Mouse (Mus musculus): Measurements from ENCODE around the gene Scml4.

The Scml4 gene

DNA sequence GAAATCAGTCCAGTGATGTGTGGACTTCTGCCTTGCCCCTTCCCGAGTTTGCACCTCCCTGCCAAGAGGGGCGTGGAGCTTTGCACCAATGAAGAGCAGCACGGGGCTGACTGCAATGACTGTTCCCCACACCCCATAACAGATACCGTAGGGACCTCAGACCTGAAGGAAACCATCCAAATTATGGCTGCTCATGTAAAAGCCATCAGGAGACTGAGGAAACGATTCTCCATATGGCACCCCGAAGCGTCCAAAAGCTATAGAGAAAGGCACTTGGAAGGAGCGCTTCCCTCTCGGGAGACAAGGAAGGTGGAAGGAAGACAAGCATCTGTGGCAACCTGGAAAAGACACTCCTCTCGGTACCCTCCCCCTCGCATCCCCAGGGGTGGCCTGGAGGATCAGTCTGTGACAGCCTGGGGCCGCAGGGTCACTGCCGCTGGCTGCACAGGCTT, 134.2 kb downstream of the Scml4 start:
- DNase-seq (ENCODE audit: low spot score in 2 of 2) = no peak

DNA sequence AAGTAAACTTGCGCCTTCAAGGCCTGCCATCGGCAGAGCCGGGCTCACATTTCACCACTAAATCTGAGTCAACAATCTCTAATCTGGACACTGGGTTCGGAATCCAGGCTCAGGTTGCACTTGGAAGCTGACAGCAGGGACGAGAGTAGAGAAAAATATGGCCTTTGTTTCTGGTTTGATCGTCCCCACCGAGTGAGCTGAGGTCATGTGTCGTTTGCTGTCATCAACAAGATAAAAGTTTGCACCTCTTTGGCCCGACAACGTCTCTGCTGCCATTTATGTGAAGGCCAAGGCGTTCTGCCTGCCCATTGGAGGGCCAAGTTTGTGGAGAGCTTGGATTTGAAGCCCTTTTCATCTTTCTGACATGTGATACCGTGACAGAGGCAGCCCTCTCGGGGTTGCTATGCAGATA, 135.3 kb downstream of the Scml4 start:
- DNase-seq (ENCODE audit: low spot score in 2 of 2) = no peak

DNA sequence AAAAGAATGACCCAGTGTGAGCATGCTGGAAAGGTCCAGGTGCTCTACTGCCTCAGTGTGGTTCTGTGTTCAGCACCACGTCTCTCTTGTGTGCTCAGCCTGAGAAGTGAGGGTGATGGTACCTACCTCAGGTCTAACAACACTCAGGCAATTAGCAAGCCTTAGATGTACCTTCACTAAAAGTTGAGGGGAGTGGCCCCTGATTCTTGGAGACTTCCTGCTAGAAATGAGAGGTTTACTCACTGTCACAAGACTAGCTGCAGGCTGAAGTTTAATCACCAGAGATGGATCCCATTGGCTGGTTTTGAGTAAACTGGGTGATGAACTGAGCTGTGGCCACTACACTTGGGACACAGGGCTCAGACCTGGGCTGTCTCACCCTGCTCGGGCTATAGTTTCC, 137.1 kb downstream of the Scml4 start:
- DNase-seq (ENCODE audit: low spot score in 2 of 2) = no peak

DNA sequence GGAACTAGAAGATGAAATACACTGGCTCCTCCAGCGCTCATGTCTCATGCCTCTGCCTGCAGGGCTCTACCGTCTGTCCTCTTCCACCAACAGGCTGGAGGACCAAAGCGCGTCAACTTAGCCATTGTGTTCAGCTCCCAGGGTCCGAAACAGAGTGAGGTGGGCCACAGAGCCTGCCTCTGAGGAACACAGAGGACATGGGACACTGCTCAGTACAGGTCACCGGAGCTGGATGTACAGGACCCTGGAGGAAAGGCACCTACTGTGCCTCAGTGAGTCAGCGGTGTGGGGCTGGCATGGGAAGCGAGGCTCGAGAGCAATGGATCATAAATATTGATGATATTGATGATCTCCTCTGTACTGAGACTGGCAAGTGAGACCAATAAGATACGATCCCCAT, 139.2 kb downstream of the Scml4 start:
- DNase-seq (ENCODE audit: low spot score in 2 of 2) = no peak

DNA sequence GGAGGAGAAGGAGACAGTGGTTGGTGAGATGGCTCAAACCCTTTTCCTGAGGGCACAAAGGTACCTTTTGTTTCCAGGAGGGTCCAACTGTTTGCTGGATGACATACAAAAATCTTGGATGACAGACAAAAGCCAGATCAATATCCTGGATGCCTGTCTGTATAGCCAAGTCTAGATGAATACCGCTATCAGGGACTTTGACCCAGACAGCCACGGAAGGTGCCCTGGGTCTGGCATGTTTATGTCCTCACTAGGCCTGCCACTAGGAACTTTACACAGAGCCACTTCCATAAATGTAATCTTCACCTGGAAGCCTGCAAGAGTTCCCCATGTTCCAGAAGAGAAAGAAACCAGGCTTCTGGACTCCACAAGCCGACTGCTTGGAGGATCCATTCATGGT, 141.3 kb downstream of the Scml4 start:
- DNase-seq (ENCODE audit: low spot score in 2 of 2) = no peak

DNA sequence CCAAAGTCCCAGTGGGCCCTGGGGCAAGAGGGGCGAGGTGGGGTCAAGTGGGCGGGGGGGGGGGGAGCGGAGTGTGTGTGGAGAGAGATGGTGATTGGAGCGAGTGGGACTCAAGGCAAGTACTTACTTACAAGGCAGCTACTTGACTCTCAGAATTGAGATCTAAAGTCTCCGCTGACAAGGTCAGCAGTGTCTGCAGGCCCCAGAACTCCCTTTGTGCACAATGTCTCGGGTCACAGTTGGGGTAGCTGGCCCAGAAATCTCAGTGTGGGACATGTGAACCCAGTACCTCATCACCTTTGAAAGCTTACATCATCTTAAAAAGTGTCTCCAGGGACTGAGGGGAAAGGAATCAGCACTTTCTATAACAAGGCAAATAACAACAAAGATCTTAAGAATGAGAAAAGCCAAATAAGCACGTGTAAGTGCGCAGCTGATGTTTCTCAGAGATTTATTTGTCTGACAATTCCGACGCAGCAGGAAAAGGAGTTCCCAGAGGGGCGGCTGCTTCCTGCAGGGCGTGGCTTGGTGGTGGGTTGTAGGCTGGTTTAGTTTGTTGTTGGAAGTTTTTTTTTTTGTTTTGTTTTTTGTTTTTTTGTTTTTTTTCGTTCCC, 142.0 kb downstream of the Scml4 start:
- peak in 1 of 2 experiments; percentile 35 for DNase-seq (ENCODE audit: low spot score in 2 of 2)

DNA sequence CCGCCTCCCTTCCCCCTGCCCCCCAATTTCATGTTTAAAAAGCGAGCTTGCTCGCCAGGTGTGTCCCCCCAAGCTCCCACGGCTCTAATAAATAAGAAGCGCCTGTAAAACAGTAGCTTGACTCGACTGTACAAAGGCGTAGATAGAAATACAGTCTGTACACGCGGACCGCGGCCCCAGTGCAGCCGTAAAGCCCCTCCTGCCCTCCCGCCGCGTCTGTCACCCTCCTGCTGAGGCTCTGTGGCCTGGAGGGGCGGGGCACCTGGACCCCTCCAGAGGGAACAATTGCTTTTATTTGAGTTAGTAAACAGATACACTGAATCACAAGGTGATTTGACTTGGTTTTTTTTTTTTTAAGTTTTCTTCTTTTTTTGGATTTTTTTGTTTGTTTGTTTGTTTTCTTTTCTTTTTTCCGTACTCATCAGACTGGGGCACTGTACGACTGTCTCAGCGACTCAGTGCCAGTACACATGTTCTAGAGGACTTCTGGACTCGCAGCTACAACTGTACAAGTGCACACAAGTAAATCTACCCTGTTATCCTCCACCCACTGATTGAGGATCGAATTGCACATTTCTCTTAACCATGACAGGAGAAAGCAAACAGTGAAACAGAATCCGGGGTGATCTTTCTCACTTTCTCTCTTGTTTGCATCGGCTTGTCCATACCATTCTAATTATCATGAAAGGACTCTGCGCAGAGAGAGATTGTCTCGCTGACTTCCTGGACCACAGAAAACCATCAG, 142.7 kb downstream of the Scml4 start:
- DNase-seq (ENCODE audit: low spot score in 2 of 2) = no peak

DNA sequence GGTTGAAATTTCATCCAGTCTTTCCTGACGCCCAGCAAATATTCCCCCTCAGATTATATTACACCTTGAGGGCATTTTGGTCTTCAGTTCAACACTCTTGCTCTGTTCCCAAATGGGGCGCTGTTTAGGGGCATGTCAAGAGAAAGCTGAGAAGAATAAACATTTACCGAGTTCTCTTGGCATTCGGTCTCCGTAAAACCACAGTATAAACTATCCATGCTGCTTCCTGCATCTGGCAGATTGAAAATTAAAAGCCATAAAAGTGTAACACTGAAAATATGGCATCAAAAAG, 143.2 kb downstream of the Scml4 start:
- no peak for DNase-seq (ENCODE audit: low spot score in 2 of 2)

DNA sequence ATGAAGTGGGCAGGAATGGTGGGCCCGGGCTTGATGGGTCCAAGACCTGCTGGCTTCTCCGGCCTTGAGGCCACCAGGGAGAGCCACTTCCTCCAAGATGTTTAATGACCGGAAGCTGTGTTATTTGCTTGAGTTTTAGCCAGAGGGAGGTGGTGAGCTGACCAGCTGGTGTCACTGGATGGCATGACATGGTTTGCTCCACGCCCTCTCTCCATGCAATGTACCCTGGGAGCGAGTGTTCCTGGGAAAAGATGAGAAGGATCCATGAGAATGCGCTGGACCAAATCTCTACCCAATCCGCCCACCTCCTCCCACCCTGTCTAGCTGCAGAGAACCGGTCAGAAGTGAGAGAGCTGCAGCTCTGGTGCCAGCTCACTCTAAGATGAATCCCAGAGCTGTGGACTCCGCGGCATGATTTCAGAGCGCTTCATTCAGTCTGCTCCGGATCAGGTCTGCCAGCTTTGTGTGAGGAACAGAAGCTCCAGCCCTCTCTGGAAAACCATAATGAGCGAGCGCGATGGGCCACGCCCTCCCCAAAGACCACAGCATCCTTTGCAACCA, 144.1 kb downstream of the Scml4 start:
- no peak for DNase-seq (ENCODE audit: low spot score in 2 of 2)

DNA sequence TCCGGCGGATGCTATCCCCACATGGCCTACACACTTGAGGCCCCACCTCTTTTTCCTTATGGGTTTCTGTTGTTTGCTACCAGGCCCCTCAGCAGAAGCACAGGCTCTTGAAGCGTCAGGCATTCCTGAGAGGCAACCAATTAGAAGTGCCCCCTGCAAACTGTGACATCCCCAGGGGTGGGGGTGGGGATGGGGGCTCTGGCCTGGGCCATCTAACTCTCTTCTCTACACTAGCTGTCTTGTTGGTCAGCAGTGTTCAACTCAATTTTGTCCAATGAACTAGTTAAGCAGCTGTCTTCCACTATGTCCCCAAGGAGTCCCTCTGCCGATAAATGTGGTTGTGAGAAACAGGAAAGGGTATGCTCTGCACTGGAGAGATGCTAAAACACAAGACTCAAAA, 144.9 kb downstream of the Scml4 start:
- no peak for DNase-seq (ENCODE audit: low spot score in 2 of 2)

DNA sequence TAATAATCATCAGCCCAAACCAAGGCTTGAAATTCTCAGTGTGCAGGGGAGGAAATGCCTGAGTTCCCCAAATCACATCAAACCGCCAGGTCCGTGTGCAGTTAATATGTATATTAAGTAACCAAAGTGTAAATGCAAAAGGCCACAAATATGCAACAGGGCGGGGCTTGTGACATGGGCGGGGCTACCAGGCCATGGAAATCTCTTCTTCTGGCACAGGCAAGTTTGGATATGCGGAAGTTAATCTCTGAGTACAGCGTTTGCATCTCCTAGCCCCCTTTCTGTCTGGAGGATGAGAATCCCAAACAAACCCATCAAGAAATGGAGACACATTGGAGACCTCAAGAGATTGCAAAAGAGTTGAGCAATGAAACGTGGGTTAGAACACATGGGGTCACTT, 145.5 kb downstream of the Scml4 start:
- no peak for DNase-seq (ENCODE audit: low spot score in 2 of 2)

DNA sequence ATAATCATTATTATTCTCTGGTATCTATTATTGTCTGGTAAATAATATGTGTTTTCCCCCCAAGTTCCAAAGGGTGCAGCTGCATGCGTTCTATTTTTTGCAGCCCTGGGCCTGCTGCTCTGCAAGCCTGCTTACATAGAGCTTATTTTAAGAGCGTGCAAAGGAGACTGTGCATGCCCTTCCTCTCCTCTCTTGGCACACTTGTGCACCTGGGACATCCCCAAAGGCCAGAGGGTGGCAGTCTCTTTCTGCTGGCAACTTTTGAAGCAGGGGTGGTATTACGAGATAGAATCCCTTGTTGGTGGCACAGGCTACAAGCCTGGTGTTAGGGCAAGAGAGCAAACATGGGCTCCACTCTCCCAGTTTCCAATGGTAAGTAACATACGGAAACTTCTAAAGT, 146.4 kb downstream of the Scml4 start:
- peak; percentile 62 to 63 for DNase-seq (ENCODE audit: low spot score in 2 of 2)

DNA sequence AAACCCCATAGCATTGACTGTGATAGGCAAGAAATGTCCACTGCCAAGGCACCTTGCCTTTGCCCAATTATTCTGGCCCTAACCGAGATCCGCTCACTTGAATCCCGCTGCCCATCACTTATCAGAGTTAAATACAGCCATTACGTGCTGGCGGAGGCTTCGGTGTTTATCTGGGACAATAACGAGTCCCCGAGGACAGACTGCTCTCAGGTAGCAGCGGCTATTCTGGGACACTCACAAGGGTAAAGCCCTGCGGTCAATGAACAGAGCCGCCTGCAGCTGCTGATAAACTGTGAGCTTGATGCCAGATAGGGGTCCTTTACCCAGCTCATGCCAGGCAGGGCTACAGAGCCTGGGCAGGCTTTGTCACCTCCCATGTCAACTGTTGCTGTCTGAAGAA, 147.9 kb downstream of the Scml4 start:
- peak; percentile 39 to 55 for DNase-seq (ENCODE audit: low spot score in 2 of 2)
